ENCODE assay signal across 10 mouse cellular contexts in genomic region chr6:48629661-48630034, GRCm38 (mm10). TPM values are rescaled to one million over a fixed set of nuclear protein-coding genes. Genes with fewer than 3 reads are reported as not detected.
DNase-seq lines count a peak whose midpoint lies in the region; ATAC-seq and TF ChIP-seq lines count a peak whose summit lies in the region.
"Had no signal": no experiment of that assay in that cellular context is flagged by ENCODE, and none has a peak within 500 bp of the region (broad histone marks: within the 10 kb centered on the region; RNA-seq: fewer than 3 reads in every experiment).

No protein-coding gene starts in this region.

- H3K9me3 ChIP-seq in heart, embryonic 11.5 days (replicated peaks; ENCODE audit: control insufficient read depth, low read length) = no peaks in the 10 kb centered on the region
- no peaks in the 10 kb centered on the region for H3K9me3 ChIP-seq in embryonic facial prominence, embryonic 13.5 days
- no peaks in the 10 kb centered on the region for H3K9me3 ChIP-seq in midbrain, embryonic 13.5 days

- ATAC-seq in heart, embryonic 11.5 days (replicated peaks; ENCODE audit: insufficient number of reproducible peaks, low FRiP score, low TSS enrichment) = 0 out of 2 replicates have a peak, but pooled peaks have one; percentile 33
- ATAC-seq in embryonic facial prominence, embryonic 13.5 days (ENCODE audit: insufficient number of reproducible peaks, insufficient read depth, low FRiP score, low TSS enrichment, low read depth) = no peak
- peak; percentile 62 for ATAC-seq in midbrain, embryonic 13.5 days

- no peaks in the 10 kb centered on the region for H3K36me3 ChIP-seq in heart, embryonic 11.5 days (ENCODE audit: control insufficient read depth, insufficient read depth, low read length)
- H3K36me3 ChIP-seq in embryonic facial prominence, embryonic 13.5 days = no peaks in the 10 kb centered on the region
- no peaks in the 10 kb centered on the region for H3K36me3 ChIP-seq in kidney, adult 2 months (ENCODE audit: control insufficient read depth, insufficient read depth, low read length)
- H3K36me3 ChIP-seq in midbrain, embryonic 13.5 days = no peaks in the 10 kb centered on the region

- H3K4me3 ChIP-seq in heart, embryonic 11.5 days (ENCODE audit: low read depth, low read length) = peak overlapping the region; percentile 37
- H3K4me3 ChIP-seq in embryonic facial prominence, embryonic 13.5 days = peak overlapping the region; percentile 51
- peak overlapping the region; percentile 50 for H3K4me3 ChIP-seq in kidney, adult 2 months (ENCODE audit: insufficient read depth, low read depth, low read length)
- H3K4me3 ChIP-seq in midbrain, embryonic 13.5 days (replicated peaks) = peak overlapping the region; percentile 46

- H3K27me3 ChIP-seq in heart, embryonic 11.5 days (ENCODE audit: control insufficient read depth, insufficient read depth, low read length) = peaks cover 32% of the 10 kb centered on the region
- peaks cover 62% of the 10 kb centered on the region for H3K27me3 ChIP-seq in embryonic facial prominence, embryonic 13.5 days
- no peaks in the 10 kb centered on the region for H3K27me3 ChIP-seq in kidney, adult 2 months (replicated peaks; ENCODE audit: control insufficient read depth, insufficient read depth, low read length)
- H3K27me3 ChIP-seq in midbrain, embryonic 13.5 days = peaks cover 50% of the 10 kb centered on the region

- no peak for TF ChIP-seq POLR2A in kidney, adult 2 months (IDR thresholded peaks at IDR 0.05; ENCODE audit: low read depth, low read length)

- no peak for TF ChIP-seq CTCF in kidney, adult 2 months (conservative IDR thresholded peaks at IDR 0.05; ENCODE audit: insufficient read depth, insufficient read length, low read depth, low read length)

- no peak overlapping the region for H3K27ac ChIP-seq in heart, embryonic 11.5 days (ENCODE audit: low read depth, low read length)
- no peak overlapping the region for H3K27ac ChIP-seq in embryonic facial prominence, embryonic 13.5 days
- H3K27ac ChIP-seq in kidney, adult 2 months (ENCODE audit: insufficient read depth, low read depth, low read length) = peak overlapping the region; percentile 98
- 0 out of 2 replicates have a peak overlapping the region, but pooled peaks have one; percentile 27 for H3K27ac ChIP-seq in midbrain, embryonic 13.5 days

- peaks cover 21% of the 10 kb centered on the region for H3K4me1 ChIP-seq in heart, embryonic 11.5 days (ENCODE audit: control insufficient read depth, insufficient read depth, low read length)
- H3K4me1 ChIP-seq in embryonic facial prominence, embryonic 13.5 days = peaks cover 20% of the 10 kb centered on the region
- H3K4me1 ChIP-seq in kidney, adult 2 months (ENCODE audit: control insufficient read depth, insufficient read depth, low read length) = peaks cover 28% of the 10 kb centered on the region
- H3K4me1 ChIP-seq in midbrain, embryonic 13.5 days (replicated peaks) = peaks cover 27% of the 10 kb centered on the region

- H3K9ac ChIP-seq in heart, embryonic 11.5 days (ENCODE audit: low read depth, low read length) = peak overlapping the region; percentile 65
- peak overlapping the region; percentile 70 for H3K9ac ChIP-seq in embryonic facial prominence, embryonic 13.5 days
- H3K9ac ChIP-seq in midbrain, embryonic 13.5 days (replicated peaks) = peak overlapping the region; percentile 67

- no peak for DNase-seq in heart, adult 9 months (ENCODE audit: low spot score in 2 of 2)
- peak; percentile 77 for DNase-seq in kidney, adult 2 months
- no peak for DNase-seq in left cerebral cortex, adult 18-20 months (ENCODE audit: low spot score in 2 of 2)
- no peak for DNase-seq in left cerebral cortex, postnatal 10 days (ENCODE audit: extremely low spot score in 1 of 2, low spot score in 2 of 2)
- DNase-seq in cerebellum, postnatal 36 days = no peak

- intact Hi-C loops in left cerebral cortex, postnatal 10 days (cut with DNase I) = loop anchor here (5.0 kb wide), 2 partner anchors 37 to 87 kb away; partner anchors contain the start of genes Gm44965 and Repin1

- peak overlapping the region; percentile 89 for H3K4me2 ChIP-seq in heart, embryonic 11.5 days
- peak overlapping the region; percentile 92 for H3K4me2 ChIP-seq in embryonic facial prominence, embryonic 13.5 days
- H3K4me2 ChIP-seq in midbrain, embryonic 13.5 days (replicated peaks) = peak overlapping the region; percentile 73

- WGBS in heart, embryonic 11.5 days (ENCODE audit: insufficient replicate concordance) = 14% methylated on average over 13 of the region's 13 CpGs
- 23% methylated on average over 13 of the region's 13 CpGs for WGBS in embryonic facial prominence, embryonic 13.5 days
- WGBS in kidney, adult 2 months = 11% methylated on average over 13 of the region's 13 CpGs
- WGBS in midbrain, embryonic 13.5 days = 25% methylated on average over 13 of the region's 13 CpGs

RNA-seq across cellular contexts. Expression of gene AI854703, which starts 3.1 kb away (rescaled TPM):
- 0.66 and 0.83 TPM in 2 replicates for polyA plus RNA-seq in heart, embryonic 11.5 days (2014; fragmentation: Nextera tagmentation; extraction: Ambion mirVana)
- polyA plus RNA-seq in embryonic facial prominence, embryonic 13.5 days (2015; fragmentation: Nextera tagmentation; extraction: Ambion mirVana) = 1.3 and 1.5 TPM in 2 replicates
- polyA plus RNA-seq in kidney, adult 2 months (2012; rRNA removed) = 30.9 and 37.4 TPM in 2 replicates
- polyA plus RNA-seq in midbrain, embryonic 13.5 days (2015; fragmentation: Nextera tagmentation; extraction: Ambion mirVana) = 6.5 and 7.6 TPM in 2 replicates
- 10 to 100 TPM; 15.9 to 16.0 TPM for total RNA-seq in left cerebral cortex, adult 18-20 months (2021)
- 10 to 100 TPM; 17.1 to 17.3 TPM for total RNA-seq in left cerebral cortex, postnatal 10 days (2021)
- total RNA-seq: MEL had no signal

RNA-seq across cellular contexts. Expression of gene Gimap8, which starts 17.4 kb away (rescaled TPM):
- polyA plus RNA-seq in heart, embryonic 11.5 days (2014; fragmentation: Nextera tagmentation; extraction: Ambion mirVana) = 0.26 and 0.68 TPM in 2 replicates
- polyA plus RNA-seq in embryonic facial prominence, embryonic 13.5 days (2015; fragmentation: Nextera tagmentation; extraction: Ambion mirVana) = 0.46 and 0.98 TPM in 2 replicates
- polyA plus RNA-seq in kidney, adult 2 months (2012; rRNA removed) = 6.1 and 9.1 TPM in 2 replicates
- 0.46 and 0.53 TPM in 2 replicates for polyA plus RNA-seq in midbrain, embryonic 13.5 days (2015; fragmentation: Nextera tagmentation; extraction: Ambion mirVana)
- total RNA-seq in left cerebral cortex, adult 18-20 months (2021) = under 1 TPM; 0.91 to 0.93 TPM
- total RNA-seq in left cerebral cortex, postnatal 10 days (2021) = 1 to 10 TPM; 1.3 to 1.8 TPM
- total RNA-seq: MEL had no signal

RNA-seq across cellular contexts. Expression of gene Zfp775, which starts 27.8 kb away (rescaled TPM):
- 5.8 and 6.0 TPM in 2 replicates for polyA plus RNA-seq in heart, embryonic 11.5 days (2014; fragmentation: Nextera tagmentation; extraction: Ambion mirVana)
- 5.4 and 9.8 TPM in 2 replicates for polyA plus RNA-seq in embryonic facial prominence, embryonic 13.5 days (2015; fragmentation: Nextera tagmentation; extraction: Ambion mirVana)
- polyA plus RNA-seq in kidney, adult 2 months (2012; rRNA removed) = 4.3 and 6.1 TPM in 2 replicates
- 14.6 and 17.8 TPM in 2 replicates for polyA plus RNA-seq in midbrain, embryonic 13.5 days (2015; fragmentation: Nextera tagmentation; extraction: Ambion mirVana)
- total RNA-seq in left cerebral cortex, adult 18-20 months (2021) = 1 to 10 TPM; 6.0 to 8.1 TPM
- 1 to 10 TPM; 5.8 to 6.8 TPM for total RNA-seq in left cerebral cortex, postnatal 10 days (2021)
- total RNA-seq: MEL had no signal

RNA-seq across cellular contexts. Expression of gene Gm44965, which starts 35.9 kb away (rescaled TPM):
- polyA plus RNA-seq in heart, embryonic 11.5 days (2014; fragmentation: Nextera tagmentation; extraction: Ambion mirVana) = not detected in 2 replicates
- 1.2 TPM in 1 of 2 replicates, not detected in the other for polyA plus RNA-seq in embryonic facial prominence, embryonic 13.5 days (2015; fragmentation: Nextera tagmentation; extraction: Ambion mirVana)
- polyA plus RNA-seq in kidney, adult 2 months (2012; rRNA removed) = 0.42 and 0.49 TPM in 2 replicates
- polyA plus RNA-seq in midbrain, embryonic 13.5 days (2015; fragmentation: Nextera tagmentation; extraction: Ambion mirVana) = 1.0 TPM in 1 of 2 replicates, not detected in the other
- not detected for total RNA-seq in left cerebral cortex, adult 18-20 months (2021)
- not detected for total RNA-seq in left cerebral cortex, postnatal 10 days (2021)
- total RNA-seq: MEL had no signal
- polyA plus RNA-seq: large intestine, adult 2 months had no signal

RNA-seq across cellular contexts. Expression of gene Repin1, which starts 36.0 kb away (rescaled TPM):
- 22.0 and 26.5 TPM in 2 replicates for polyA plus RNA-seq in heart, embryonic 11.5 days (2014; fragmentation: Nextera tagmentation; extraction: Ambion mirVana)
- polyA plus RNA-seq in embryonic facial prominence, embryonic 13.5 days (2015; fragmentation: Nextera tagmentation; extraction: Ambion mirVana) = 23.0 and 24.2 TPM in 2 replicates
- polyA plus RNA-seq in kidney, adult 2 months (2012; rRNA removed) = 49.2 and 73.1 TPM in 2 replicates
- polyA plus RNA-seq in midbrain, embryonic 13.5 days (2015; fragmentation: Nextera tagmentation; extraction: Ambion mirVana) = 44.6 and 47.2 TPM in 2 replicates
- total RNA-seq in left cerebral cortex, adult 18-20 months (2021) = 10 to 100 TPM; 55.0 to 58.6 TPM
- total RNA-seq in left cerebral cortex, postnatal 10 days (2021) = 10 to 100 TPM; 28.0 to 29.5 TPM
- total RNA-seq: MEL had no signal

Comparison
In these comparisons a context has a peak if more than half of its experiments do, and no peak if none do; other contexts are left out.
1. H3K27ac ChIP-seq: peak in kidney, adult 2 months (single experiment) and midbrain, embryonic 13.5 days (single experiment); none in heart, embryonic 11.5 days (single experiment) and embryonic facial prominence, embryonic 13.5 days (single experiment).
2. Peak in every context shown above with its lines, with median percentiles within 50 percentile points of each other: H3K4me2 ChIP-seq, H3K4me3 ChIP-seq and H3K9ac ChIP-seq.